Mouse (Mus musculus): ENCODE data around the gene Slc35f6.

DNA sequence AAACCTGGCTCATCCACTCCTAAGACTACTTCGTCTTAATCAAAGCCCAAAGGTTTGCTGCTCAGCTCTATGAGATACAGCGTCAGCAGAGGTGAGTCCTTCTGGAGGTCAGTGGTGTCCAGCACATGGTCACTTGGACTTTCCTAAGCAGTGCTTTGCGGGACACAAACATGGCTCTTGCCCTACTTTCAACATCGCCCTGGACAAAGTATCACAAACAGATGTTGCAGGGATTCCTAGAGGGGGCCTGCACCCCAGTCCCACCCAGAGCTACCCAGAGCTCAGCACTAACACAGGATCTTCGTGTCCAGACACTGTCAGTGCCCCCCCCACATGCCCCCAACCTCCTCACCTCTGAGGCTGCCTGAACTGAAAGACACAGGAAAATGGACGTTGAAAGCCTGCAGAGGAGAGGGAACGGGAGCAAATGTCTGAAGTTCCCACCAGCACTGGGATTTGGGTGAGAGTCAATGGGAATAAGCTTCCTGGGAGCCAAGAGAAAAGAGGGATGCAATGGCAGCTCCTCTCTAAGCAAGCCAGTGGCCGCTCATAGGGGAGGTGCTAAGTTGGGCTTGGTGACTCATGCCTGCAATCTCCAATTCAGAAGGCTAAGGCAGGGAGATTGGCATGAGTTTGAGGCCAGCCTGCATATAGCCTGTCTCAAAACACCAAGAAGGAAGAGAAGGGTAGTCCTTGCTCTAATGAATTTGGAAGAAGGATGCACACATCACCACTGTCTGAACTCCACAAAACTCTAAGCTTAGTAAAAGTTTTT lies 21.2 kb upstream of the Slc35f6 start:
- TF ChIP-seq CTCF (IDR thresholded peaks at IDR 0.05; ENCODE audit: extremely low read depth, insufficient read depth, low read length) = no peak
- TF ChIP-seq POLR2A (IDR thresholded peaks at IDR 0.05; ENCODE audit: extremely low read depth, insufficient read depth, low read length) = no peak

All from cortical plate, adult 2 months (tissue).